Mouse (Mus musculus) lung, adult 2 months (tissue): ENCODE data around the gene Mcm3ap.

Experiments
- CTCF ChIP-seq: fragments of 200-500 bp; IDR thresholded peaks from 2 replicates; pipeline ENCODE4 v1.5.1; 2011; ENCODE audit warnings: mild to moderate bottlenecking, low read length, control low read depth; ENCODE audit not compliant: insufficient read depth
- POLR2A ChIP-seq: fragments of 200-500 bp; IDR thresholded peaks from 2 replicates; pipeline ENCODE4 v1.6.1; 2011; ENCODE audit warnings: low read depth, mild to moderate bottlenecking, control low read depth, low read length, borderline replicate concordance; ENCODE audit errors: extremely low read depth

DNA sequence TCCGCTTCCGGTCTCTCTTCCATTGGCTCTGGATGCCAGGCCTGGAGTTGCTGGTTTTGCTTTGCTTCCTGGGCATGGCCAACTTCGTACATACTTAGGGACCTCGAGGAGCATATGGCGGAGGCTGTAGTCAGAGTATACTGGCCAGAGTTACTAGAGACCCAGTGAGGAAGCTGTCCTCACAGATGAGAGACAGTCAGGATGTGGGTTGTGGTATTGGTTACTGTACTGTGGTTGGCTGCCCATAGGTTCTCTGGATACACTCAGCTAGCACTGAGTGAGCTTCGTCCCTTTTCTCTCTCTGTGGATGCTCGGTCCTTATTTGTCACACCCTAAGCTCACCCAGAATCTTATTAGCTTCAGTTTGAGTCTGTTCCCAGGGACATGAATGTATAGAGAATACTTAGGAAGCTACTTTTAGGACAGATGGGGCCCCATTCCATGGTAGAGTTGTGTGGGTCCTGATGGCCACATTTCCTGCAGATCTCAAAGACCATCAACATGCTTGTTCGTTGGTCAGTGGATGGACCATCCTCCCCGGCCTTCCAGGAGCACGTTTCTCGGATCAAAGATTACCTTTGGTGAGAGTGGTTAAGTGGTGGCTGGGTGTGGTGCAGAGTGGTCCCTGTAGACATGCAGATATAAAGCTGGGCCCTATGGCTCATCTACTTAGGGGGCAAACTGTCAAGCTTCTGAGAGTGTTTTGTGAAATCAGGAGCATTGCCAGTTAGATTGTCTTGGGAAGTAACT is 72.8 kb downstream of the Mcm3ap start:
- TF ChIP-seq POLR2A, result no peak
- no peak for TF ChIP-seq CTCF
